Mouse (Mus musculus) cerebellum, postnatal 36 days (tissue): ENCODE measurements around the gene Gm26620.

Experiments
- DNase-seq, 2 experiments: peaks; one replicate each; pipeline ENCODE4 v3.0.0; 2021 to 2022; ENCODE audit warnings: mixed read lengths in 2 of 2

Gene Gm26620

DNA sequence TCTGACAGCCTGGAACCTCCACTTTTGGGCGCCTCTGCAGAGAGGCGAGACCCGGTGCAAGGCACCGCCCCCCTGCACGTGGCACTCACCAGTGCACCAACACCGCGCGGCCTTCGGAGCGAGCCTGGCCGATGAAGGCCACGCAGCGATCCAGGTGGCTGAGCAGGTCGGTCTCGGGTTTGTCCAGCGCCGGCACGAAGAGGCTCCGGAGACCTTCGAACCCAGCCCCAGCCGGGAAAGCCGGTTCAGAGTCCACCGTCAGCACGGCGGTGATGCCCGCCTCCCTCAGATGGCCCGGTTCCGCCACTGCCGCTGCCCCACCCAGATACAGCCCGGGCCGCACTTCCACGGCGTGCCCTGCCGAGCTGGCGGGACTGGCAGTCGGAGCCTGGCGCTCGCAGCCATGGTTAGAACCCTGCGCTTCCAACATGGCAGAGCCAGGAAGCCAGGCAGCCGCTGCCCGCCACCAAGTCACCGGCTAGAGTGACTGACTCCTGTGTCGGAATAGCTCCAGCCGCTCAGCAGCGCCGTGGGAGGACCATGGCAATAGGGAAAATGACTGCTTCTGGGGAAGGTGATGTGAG, at the start of gene Gm26620, which contains the start of gene Dusp12:
Gene Gm26620, plus strand, starts transcription at position 88 of the 584 bp plus-strand sequence.
Gene Dusp12, minus strand, starts transcription at position 563 of the 584 bp plus-strand sequence.
- DNase-seq: peak; percentile 86 to 87

DNA sequence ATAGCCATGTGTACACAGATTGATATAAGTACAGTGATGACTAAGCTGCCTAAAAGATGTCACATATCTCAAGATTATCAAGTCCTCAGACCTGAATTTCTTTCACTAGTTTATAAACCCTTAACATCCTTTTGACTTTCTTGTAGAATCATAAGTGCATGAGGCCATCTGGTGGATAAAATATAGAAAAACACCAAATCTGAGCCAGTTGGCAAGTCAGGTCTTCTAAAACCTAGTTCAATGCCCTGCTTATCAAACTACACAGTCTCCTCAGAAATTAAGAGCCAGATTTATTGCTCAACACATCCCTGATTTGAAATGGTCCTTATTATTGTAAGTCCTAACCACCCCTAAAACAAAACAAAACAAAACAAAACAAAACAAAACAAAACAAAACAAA, 45.2 kb upstream of the Gm26620 start:
- DNase-seq: no peak

DNA sequence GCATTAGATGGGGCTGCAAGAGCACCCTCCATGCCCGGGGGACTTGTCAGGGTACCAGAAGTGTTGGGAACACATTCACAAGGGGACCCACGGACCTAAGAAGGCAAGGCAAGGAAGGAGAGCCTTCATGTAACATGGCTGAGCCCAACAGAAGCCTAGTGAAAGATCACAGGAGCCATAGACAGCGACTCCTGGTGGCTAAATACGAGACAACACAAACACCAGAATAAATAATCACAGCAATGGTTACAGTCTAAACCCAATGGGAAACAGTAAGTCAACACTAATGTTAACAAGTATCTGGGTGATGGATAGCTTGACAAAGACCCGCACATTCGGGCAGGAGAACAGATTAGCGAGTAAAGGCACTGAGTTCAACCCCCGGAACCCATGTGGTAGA, 40.5 kb upstream of the Gm26620 start:
- no peak for DNase-seq

DNA sequence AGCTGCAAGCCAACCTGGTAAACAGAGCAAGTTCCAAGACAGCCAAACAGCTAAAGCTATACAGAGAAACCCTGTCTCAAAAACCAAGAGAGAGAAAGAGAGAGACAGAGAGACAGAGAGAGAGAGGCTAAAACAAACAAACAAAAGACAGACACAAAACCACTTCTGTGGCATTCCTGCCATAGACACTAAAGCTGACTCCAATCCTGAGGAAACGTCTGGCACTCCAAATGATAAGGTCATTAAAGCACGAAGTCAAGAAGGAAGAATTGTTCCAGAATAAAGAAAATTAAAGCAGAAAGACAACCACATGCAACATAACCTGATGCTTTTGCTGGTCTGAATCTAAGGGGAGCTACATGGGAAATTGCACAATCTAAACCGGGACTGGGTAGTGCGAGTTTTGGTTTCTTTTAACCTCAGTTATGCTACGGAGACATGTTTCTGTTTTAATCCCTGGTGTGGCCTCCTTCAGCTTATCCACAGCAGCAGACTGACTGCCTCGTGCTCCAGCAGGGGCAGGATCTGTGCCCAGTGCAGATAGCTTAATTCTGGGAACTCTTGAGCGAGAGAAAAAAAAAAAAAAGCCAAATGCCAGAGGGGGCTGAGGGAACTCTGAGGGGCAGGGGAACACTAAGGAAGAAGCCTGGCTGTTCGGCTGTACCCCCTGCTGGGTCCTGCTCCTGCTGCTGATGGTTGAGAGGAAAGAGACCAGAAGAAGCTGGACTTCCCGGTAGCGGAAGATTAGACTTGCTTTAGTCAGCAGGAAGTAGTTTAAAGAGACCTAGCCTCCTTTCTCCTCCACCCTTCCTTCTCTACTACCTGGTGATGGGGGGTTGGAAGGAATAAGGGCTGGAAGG, 39.2 kb upstream of the Gm26620 start:
- no peak for DNase-seq

DNA sequence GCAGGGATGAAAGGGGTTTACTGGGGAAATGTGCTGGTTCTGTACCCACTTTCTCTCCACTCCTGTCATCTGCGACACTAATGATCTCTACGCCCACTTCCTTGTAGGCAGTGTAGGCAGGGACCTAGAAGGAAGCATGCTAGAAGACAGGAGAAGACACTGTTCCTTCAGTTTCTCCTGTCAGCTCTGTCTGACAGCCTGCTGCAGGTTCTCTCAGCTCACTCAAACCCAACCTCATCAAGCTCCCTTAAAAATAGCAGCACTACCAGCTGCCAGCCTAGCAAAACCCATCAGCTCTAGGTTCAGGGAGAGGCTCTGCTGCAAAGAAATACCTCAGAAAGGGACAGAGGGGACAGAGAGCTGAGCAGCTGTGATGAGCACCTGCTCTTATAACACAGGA, 34.9 kb upstream of the Gm26620 start:
- DNase-seq: no peak

DNA sequence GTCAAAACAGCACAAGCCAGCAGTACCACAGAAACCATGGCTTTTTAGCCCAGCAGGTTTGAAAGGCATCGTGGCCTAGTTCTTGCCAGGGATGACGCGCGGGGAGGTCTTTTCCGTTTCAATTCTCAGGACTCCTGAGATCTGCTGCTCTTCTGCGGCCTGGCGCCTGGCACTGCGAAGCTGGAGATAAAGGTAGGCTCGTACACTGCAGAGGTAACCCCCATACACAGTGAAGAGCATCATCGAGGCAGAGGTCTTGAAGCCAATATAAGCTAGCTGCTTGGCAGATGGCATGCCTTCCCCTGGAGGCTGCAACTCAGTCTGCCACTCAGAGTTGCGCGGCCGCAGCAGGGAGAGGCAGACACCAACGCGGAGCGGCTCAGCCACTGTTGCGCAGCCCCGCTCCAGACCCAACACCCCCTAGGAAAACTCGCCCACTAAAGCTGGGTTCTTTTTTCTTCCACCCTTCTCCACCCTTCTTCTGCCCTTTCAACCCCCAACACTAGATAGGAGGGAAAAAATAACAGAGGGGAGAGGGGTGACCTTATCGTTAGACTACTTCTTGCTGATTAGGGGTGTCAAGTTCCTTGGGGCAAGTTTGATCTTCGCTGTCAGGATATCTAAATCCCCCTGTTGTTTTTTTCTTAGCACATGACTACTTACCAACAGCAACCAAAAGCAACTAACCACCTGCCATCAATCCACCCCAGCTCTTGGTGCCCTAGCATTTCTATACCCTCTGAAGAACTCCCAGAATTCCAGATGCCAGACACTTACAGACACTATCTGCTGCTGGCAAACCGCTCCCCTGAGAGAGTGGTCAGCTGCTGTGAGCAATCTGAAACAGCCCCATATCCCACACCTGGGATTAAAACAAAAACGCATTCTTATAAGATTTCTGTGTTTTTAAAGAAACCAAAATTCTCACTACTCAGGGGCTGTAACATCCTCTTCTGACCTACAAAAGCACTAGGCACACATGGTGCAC, 33.9 kb upstream of the Gm26620 start:
- no peak for DNase-seq

DNA sequence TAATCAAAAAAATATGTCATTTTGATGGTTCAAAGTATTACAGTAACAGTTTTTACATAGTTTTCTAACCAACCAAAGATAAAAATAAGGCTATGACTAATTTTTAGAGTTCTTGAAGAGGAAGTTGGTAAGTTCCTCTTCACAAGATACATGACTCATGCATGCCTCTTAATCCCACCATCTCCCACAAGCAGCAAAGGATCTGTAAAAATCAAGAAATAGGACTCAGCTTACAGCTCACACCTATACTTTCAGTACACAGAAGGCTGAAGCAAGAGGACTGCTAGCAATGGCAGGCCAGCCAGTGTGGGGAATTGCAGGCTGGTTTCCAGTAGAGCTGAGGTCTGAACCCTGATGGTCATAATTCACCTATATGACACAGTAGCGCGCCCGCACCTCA, 31.3 kb upstream of the Gm26620 start:
- no peak for DNase-seq

DNA sequence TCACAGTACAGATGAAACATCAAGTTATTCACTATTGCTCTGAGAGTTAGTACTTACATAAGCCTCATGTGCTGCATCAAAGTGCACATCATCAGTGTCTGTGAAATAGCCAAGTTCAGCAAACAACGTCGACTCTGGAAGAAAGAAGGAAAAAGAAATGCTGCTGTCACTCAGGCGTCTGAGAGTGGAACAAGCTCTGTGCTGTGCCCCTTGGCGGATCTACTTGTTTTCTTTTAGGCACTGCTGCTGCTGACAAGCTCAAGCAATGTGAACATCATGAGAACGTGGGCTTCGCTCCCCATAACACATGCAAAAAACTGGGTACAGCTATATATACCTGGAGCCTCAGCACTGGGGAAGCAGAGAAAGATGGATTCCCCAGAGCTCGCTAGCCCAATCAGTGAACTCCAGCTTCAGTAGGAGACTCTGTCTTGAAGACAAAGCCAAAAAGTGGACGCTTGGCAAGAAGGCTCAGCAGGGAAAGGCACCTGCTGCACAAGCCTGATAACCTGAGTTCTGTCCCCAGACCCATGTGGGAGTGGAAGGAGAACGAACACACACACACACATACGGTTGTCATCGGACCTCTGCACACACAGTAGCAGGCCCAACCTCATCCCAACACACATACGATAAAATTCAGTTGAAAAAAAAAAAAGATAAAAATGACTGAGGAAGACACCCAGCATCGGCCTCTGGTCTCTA, 29.7 kb upstream of the Gm26620 start:
- DNase-seq: no peak

DNA sequence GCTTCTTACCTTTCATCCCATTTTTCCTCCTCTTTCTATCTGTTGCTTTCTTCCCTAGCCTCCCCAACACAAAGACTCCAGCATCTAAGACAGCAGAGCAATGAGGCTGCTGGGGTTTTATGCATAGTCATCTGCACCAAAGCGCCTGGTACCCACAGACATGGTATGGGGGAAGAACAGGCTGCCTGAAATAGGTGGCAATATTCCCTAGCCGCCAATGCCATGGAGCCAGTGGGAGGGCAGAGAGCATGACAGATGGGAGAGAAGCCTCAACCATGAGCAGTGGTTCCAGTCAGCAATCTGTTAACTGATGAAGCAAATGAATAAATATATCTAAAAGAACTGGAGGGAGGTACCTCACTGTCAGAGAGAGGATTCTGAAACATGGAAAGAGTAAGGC, 27.5 kb upstream of the Gm26620 start:
- peak; percentile 32 to 39 for DNase-seq

DNA sequence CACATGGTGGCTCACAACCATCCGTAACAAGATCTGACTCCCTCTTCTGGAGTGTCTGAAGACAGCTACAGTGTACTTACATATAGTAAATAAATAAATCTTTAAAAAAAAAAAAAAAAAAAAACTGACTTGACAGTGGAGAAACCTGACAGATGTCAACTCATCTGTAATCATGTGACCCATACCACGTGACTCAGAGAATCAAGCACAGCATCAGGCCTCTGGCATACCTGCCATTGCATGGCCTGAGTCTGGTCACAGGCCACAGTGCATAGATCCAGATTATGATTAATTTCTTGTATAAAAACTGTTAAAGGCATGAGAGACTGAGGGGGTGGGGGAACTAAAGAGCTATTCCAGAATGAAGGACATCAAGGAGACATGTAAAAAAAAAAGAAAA, 26.0 kb upstream of the Gm26620 start:
- DNase-seq: no peak

DNA sequence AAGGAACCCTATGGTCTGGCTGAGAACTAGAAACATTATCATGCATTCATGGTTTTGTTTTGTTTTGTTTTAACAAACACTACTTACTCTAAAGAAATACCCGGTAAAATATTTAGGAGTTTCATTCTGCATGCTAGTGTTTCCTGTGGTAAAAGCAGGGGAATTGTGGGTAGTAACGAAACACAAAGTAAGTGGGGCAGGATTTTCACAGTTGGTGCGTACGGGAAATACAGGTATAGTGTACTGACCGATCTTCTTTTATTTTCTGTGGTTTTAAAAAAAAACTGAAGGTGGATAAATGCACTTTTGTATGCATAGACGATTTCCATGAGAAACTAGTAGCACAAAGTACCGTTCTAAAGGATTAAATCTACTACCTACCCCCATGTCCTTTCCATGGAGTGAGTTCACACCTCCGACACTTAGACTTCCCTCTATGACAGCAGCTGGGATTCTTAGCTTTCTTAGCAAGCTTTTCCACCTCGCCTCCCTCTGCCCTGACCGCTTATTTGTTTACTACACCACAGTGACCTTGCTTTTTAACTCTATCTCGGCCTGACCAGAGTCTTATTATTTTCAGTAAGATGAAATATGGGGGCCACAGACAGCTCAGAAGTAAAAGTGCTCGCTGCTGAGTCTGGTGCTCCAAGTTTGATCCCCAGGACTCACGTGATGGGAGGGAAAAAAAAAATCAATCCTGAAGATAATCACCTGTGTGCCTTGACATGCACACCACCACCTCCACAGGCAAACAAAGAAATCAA, 23.0 kb upstream of the Gm26620 start:
- DNase-seq: no peak

DNA sequence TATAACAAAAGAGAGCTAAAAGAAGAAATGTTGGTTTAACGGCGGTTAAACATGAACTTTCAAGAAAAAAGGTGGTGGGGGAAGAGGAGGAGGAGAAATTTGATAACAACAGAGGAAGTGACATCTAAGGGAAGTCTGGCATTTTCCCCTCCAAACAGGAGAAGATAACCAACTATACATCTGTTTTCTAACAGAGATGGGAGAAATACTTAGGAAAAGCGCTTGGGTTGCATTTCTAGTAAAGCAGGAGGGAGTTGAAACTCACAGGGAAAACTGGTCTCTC, 22.5 kb upstream of the Gm26620 start:
- no peak for DNase-seq

DNA sequence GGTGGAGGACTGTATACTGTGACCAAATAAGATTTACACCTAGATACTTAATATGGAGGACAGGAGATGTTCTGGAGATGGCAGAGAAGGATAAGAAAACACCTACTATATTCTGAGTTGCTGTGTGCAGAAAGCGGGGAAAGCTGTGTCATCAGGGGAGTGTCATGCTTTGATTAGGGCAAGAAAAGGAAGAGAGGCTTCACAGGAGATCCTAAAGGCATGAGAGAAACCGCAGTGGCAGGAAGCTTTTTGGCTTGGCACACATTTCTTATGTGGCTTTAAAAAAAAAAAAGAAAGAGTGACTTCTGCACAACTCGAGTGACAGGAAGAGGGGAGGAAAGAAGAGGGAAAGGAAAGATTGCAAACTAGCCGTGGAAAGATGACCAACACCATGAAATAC, 21.8 kb upstream of the Gm26620 start:
- DNase-seq: no peak

DNA sequence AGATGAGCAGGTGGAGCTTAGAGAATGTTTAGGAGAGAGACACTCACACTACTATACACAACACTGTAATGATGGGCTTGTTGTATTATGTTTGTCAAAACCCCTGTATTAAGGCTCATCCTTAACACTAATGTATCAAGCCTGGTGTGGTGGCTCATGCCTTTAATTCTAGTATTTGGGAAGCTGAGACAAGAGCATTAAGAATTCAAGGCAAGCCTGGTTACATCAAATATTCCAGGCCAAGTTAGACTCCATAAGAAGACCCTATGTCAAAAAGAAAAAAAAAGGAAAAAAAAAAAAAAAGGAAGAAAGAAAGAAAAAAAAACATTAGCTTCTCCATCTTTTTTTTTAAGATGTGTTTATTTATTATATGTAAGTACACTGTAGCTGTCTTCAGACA, 20.6 kb upstream of the Gm26620 start:
- DNase-seq: no peak

DNA sequence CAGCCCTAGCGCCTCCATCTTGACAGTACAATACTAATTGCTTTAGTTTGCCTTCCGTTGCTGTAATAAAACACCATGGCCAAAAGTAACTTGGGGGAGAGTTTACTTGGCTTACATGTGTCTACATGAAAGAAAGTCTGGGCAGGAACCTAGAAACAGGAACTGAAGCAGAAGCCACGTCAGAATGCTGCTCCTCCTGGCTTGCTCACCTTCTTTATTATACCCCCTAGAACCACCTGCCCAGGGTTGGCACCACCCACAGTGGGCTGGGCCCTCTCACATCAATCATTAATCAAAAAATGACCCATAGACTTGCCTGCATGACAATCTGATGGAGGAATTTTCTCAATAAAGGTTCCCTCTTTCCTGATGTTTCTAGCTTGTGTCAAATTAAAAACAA, 20.1 kb upstream of the Gm26620 start:
- DNase-seq: no peak

DNA sequence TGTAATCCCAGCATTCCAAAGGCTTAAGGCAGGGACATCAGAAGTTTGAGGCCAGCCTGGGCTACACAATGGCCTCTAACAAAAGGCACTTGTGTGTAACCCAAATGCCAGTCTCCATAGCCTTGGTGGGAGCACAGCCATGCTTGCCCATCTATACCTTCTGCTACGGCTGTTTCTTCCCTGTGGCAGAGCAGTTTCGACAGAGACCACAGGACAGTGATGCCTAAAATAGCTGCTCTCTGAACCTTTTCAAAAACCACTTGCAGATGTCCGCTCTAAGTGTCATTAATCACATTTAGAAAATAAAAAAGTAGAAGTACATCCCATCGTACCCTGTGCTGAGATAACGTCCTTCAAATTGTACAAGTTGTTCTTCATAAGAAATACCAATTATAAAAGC, 19.5 kb upstream of the Gm26620 start:
- DNase-seq: no peak

DNA sequence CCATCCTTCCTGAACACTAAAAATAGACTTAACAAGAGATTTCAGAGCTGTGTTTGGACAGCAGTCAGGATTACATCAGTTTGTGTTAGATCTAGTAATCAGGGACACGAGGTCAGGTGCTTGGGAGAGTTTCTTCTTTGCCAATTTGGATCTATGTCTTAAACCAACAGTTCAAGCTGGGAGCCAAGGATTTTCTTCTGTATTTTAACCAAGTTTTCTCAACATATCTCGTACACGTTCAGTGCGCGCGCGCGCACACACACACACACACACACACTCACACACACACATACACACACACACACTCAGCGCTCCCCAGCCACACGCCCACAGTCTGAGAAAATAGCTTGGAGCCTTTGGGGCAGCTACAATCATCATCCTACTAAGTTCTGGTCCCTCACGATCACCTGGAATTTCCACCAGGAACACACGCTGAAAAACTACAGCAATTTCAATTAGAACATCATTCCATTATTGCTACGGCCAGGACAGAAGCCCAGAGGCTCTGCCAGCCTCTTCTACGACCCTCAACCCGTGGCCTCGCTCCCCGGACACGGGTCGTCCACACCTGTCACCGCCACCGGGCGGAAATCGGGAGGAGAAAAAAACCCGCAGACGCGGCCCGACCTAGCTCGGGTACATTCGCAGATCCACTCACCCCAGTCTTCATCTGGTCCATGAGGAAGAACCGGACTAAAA, 17.7 kb upstream of the Gm26620 start:
- peak in 1 of 2 experiments; percentile 14 for DNase-seq

DNA sequence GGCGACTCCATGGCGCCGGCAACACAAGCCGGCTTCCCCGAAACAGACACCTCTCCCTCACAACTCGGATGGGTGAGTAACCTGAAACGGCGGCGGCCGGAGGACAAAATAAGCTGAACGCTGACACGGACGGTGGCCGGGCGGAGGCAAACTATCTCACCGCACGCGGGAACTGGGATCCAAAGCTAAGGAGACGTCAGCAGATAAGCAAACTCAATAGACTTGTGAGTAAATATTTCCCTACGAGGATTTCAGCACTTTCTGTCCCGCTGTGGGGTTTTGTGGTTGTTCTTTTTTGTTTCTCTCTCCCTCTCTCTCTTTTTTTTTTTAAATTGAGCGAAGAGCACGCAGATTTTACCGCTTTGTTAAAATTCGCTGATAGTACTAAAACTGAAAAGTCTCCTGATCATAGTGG, 17.2 kb upstream of the Gm26620 start, which contains the start of gene Atf6:
Gene Atf6, minus strand, starts transcription at position 81 of the 415 bp plus-strand sequence.
- peak; percentile 98 to 99 for DNase-seq

DNA sequence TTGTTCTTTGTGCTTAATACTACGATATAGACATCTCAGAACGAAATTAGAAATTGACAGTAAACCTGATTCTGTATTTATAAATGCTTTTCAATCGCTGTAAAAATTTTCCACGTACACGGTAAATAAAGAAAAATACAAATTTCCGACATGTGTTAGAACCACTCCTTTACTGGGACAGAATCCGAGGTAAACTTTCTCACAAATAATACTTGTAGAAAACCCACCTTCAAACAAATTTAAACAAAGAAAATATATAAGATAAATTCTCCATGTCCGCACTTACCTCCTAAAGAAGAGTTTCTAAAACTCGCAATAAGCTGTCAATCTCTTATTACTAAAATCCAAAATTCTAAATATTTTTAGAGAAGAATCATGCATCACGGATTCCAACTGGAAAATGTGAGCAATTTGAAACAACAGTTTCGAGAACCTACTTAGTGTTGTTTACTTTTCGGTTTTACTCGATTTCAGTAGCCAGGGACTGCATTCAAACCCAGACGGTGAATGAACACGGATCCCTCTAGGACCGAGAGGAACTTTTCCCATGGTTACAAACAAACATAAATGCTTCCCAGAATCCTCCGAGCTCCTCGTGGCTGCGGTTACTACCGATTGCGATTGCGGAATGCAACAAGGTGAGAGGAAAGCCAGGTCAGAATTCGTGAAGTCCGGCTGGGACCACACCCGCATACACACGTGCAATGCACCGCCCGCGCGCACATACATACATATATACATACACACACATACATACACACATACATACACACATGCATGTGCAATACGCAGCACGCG, 16.6 kb upstream of the Gm26620 start:
- DNase-seq: peak; percentile 78 to 94

DNA sequence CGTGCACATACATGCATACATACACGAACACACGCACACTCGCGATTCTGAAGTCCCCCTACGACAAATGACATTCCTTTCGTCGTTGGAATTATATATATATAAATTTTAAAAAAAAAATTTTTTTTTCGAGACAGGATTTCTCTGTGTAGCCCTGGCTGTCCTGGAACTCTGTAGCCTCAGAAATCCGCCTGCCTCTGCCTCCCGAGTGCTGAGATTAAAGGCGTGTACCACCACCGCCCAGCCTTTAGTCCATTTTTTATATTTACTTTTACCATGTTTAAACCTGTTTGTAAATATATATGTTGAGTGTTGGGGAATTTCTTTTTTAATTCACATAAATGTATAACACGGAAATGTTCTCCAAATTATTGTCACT, 16.0 kb upstream of the Gm26620 start:
- DNase-seq: no peak
